Mouse (Mus musculus): Measurements from ENCODE around the gene Vcp.

- TF ChIP-seq CTCF (IDR thresholded peaks at IDR 0.05; ENCODE audit: borderline replicate concordance, insufficient read depth, low read length), result no peak
- no peak for TF ChIP-seq POLR2A (IDR thresholded peaks at IDR 0.05; ENCODE audit: low read depth, low read length)
Measured at GRCm38 (mm10) chr4:42963480-42963879, 36.8 kb downstream of the Vcp start.
